Mouse (Mus musculus): ENCODE results near the gene Tspan15.

Gene Tspan15

DNA sequence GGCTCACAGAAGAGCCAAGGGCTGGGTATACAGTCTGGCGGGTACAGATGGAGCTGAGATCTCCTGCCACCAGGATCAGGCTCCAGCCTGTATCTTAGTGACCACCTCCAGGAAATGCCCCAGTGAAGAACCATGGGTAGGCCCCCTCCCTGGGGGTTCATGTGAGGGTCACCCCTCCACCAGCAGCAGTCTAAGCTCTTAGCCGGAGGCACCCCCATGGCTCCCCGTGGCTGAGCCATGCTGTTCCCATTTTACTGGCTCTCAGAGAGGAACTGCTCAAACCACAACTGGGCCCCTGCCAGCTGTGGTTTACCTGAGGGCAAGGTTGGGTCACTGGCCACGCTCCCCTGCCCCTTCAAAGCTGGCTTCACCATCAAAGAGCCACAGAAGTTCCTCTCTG is 41.1 kb downstream of the Tspan15 start:
- DNase-seq (ENCODE audit: low spot score): no peak

DNA sequence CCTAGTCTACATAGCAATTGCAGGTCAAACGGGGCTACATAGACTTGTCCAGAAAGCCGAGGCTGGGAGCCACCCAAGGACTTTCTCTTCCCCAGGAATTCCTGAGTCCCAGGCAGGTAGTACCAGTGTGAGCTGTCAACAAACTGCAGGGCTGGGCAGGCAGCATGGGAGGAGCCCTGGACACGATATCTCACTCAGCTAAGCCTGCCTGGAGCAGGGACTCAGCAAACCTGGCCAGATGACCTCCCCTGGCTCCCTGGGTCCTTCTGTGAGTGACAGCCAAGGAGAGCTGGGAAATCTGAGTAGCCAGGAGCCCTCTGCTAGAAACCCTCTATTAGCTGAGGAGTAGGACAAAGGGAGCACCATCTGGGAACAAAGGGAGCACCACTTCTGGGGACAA is 41.7 kb downstream of the Tspan15 start:
- DNase-seq (ENCODE audit: low spot score): no peak

DNA sequence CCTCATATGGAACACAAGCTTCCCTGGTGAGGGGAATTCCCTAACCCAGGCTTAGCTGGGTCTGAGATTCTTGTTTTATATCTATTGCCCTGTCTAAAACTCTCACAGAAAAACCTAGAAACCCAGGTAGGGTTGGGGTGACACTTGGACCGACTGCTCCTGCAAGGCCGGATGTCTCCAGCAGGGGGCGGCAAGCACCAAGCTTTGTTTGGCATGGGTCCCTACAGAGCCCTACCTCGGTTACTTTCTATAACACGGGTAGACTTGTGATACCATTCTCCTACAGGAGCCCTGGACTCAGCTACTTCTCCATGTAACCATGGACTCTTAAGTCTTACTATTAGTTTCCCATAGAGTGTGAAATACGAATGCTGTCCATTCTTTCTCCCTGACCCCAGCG is 44.2 kb downstream of the Tspan15 start:
- DNase-seq (ENCODE audit: low spot score): peak; percentile 81

DNA sequence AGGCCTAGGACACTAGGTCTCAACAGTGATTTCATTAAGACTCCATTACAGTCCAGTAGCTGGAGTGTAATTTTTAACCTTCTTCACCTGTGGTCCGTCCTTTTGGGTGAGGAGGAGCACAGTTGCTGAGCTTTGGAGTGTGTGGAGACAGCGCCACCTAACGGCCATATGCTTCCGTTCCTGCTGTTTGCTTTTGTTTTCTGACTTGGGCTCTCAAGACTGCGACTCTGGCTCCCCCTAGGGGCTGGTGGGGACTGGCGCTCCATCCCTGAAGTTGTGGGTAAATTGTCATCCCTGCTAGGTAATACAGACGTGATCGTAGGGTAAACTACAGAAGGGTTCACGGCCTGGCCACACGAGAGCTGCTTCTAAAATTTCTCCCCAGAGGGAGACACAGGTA is 48.0 kb downstream of the Tspan15 start:
- peak; percentile 91 for DNase-seq (ENCODE audit: low spot score)

DNA sequence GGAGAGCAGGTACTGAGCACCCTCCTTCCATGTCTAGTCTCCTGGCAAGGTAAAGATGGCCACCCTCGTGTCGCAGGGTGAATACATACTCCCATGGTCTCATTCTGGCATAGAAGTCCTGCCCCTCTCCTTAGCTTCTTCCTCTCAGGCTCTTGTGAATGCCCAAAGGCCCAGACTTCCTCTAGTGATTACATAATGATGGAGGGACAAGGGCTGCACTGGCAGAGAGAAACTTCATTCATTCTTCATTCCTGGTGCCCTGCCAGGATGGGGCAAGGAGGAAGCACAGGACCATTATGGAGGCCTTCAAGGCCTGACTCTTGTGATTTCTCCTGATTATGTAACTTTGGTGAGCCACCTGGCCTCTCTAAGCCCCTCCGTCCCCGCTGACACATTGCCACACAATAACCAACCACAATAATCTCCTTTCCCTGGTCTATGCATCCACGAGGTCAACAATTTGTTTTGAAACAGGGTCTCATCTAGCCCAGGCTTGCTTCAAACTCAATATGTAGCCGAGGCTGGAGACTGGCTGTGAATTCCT is 48.5 kb downstream of the Tspan15 start:
- DNase-seq (ENCODE audit: low spot score): no peak

DNA sequence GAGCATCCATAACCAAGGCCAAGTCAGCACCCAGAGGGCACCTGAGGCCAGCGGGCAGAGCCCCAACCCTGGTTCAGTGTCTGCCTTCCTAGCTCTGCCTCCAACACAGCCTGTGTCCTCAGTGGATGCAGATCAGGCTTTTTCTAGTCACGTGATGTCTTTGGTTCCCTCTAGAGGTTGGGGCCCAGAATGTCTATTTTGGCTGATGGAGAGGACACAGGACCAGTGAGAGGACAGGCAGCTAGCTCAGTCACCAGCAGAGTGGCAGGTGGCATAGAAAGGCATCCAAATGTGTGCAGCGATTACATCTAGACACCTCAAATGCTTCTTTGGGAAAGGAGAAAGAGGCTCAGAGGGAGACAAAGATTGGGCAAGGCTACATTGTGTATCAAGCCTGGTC is 49.4 kb downstream of the Tspan15 start:
- no peak for DNase-seq (ENCODE audit: low spot score)

DNA sequence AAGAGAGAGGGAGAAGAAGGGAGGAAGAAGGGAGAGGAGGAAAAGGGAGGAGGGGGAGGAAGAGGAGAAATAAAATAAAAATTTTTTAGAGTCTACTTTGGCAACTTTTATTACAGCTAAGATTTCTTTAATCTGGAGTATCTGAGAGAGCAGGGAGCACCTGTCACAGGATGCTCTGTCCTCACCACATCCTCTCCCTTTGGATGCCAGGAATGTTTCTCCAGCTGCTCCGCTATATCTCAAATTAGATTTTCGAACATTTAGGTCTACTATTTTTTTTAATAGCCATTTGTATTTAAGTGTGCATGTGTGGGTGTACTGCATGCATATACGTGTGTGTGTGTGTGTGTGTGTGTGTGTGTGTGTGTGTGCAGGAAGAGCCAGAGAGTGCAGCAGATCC is 51.1 kb downstream of the Tspan15 start:
- no peak for DNase-seq (ENCODE audit: low spot score)

DNA sequence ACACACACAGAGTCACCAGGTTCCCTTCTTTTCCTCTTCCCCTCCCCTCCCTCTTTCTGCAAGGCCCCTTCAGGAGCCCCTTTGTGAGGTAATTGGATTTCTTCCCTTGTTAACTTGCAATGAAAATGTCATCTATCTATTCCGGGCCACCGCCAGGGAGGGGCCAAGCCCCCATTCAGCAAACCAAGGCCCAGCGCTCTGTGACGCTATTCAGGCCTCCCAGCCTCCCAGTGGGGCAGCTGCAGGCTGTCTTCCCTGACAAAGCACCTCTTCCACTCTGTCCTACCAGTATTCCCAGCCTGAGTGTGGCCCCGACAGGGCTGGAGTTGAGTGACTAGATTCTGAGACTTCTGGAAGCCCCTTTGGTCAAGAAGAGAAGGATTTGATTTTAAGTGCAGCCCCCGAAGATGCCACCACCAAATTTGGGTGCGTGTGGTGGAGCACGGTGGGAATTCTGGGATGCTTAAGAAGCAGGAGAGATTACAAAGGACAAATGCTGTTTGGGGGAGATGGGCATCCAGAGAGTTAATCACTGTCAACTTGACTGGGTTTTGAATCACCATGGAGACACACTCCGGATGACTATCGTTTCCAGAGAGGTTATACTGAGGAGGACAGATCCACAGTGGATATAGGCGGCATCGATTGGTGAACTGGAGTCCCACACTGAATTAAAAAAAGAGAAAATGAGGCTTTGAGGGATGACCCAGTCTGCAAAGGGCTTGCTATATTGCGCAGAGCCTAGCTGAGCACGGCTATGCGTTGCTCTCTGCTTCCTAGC is 56.3 kb downstream of the Tspan15 start:
- no peak for DNase-seq (ENCODE audit: low spot score)

DNA sequence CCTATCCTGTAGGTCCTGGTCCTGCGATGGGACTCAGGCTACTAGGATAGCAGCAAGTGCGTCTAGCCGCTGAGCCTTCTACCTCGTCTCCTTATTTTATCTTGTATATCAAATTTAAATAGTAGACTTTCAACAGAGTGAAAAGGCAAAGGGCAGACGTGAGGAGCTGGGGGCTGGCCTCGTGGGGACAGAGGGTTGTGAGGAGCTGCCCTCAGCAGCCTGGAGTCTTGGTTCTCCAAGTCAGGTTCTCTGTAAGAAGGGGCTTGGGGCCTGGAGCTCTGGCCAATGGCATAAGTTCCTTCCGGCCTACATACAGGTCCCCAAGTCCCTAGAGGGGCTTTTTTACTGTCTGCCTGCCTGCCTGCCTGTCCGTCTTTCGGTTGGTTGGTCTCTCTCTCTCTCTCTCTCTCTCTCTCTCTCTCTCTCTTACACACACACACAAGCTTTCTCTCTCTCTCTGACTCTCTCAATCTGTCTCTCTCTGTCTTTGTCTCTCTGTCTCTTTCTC is 57.1 kb downstream of the Tspan15 start:
- DNase-seq (ENCODE audit: low spot score): no peak

DNA sequence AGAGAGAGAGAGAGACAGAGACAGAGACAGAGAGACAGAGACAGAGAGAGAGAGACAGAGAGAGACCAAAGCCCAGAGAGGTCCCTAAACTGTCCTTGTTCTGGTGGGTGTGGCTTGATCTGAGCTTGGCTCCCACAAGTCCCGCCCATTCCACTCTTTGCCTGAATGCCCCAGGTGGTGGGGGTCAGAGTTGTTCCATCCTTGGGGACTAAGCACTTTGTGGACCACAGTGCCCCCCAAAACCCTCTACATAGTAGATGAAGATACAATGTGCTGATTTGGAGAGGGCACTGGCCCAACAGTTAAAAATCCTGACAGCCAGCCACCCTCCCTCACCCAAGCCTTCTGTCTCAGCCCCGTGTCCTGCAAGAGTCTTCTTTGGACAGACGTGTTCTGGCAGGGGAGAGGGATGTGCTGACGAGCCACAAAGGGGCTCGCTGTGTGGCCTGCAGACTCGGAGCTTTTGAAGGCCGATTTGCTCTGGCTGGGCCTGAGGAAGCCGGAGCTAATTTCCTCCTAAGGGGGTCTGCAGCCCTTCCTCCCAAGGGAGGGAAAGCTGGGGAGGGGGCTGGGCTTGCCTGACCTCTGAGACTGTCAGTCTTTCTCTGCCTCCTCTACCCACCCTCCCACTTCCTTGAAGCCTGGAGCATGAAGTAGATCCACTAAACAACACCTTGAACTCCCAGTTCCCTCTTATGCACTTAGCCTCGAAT is 58.1 kb downstream of the Tspan15 start:
- no peak for DNase-seq (ENCODE audit: low spot score)

DNA sequence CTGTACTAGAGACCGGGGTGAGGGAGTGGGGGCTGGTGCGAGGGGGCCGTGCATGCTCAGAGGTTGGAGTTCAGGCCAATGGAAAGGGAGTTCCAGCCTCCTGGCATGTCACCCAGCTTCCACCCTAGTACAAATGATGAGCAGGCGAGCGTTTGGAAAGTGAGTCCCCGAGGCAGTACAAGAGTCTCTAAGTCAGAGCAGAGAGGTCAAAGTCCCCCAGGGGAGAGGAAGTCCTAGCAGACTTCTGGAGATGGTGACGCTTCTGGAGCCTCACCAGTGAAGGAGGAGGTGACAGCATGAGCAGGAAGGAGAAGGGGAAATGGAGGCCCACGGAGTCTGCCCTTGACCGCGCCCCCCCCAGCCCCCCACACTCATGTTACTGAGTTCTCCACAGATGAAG is 68.6 kb downstream of the Tspan15 start:
- DNase-seq (ENCODE audit: low spot score): no peak

DNA sequence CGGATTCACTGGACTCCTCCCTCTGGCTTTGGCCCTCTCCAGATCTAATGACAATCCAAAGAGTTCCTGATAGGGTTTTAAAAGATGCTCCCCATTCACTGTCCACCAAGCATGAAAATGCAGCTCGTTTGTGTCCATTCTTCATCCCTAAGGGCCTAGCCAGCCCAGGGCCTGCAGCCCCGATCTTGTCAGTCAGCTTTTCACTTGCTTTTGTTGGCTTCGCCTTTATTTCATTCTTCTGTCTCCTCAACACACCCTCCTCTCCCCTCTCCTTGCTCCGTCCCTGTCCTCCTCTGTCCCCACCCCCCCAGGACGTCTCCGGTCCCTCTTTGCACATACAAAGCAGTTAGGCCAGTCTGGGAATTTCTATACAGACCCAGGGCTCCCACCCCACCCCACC is 81.1 kb downstream of the Tspan15 start:
- DNase-seq (ENCODE audit: low spot score): no peak

DNA sequence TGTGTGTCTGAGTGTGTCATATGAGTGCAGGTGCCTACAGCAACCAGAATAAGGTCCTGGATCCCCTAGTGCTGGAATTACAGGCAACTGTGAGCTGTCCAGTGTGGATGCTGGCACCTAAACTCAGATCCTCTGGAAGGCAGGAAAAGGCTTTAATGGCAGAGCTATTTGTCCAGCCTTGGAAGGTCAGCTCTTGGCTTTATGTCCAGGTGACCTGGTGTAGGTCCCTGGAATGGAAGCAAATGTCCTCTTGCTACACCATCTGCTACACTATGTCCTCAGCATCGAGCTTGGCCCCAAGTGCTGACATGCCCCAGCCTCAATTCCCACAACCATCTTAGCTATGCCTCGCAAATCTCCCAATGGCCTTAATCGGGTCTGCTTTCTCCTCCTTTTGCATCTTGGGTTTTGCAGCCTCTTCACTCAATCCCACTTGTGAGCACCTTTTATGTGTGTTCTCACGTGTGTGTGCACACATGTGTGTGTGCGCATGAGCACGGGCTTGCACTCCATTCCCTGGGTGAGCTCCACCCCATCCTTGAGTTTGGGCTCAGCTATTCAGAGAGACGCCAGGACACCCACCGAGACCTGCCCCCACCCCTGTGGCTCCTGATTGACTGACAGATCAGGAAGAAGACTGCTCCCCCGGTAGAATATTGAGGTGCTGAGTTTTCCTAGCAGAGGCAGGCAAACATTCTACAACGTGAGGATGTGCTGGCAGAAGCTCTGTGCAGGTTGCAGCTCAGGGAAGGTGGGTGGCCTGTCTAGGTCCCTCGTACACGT is 83.4 kb downstream of the Tspan15 start:
- no peak for DNase-seq (ENCODE audit: low spot score)

DNA sequence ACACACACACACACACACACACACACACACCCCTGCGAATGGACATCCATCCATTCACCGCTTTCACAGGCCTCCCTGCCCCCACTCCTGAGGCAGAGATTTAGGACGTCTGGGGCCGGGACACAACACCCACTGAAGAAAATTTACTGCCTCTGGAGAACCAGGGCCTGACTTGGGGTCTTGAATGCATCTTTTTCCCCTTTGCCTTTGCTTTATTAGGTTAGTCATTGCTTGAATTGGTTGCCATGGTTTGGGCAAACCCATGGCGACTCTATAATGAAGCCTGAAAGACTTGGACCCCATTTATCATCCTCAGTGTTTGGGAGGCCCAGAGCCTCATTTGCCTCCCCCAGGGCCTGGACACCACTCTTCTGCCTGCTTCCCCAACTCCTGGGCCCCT is 85.1 kb downstream of the Tspan15 start:
- no peak for DNase-seq (ENCODE audit: low spot score)

DNA sequence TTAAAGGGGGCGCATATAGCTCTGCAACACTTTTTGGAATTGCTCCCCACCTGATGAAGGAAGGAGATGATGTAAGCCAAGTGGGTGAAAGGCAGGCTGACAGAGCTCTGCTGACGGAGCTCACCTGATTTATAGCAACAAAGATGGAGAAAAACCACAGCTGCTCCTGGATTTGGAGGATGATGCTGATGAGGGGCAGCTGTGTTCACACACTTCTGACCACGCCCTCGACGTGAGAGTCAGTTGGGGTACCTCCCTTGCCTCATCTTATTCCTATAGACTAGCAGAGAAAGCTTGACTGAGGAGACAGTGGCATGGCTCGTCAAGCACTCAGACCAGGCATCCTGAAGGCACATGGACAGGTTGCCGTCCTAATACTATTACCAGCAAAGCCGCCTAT is 87.2 kb downstream of the Tspan15 start, which contains the start of gene Fam241b:
Gene Fam241b, minus strand, starts transcription at position 101 of the 400 bp plus-strand sequence.
- DNase-seq (ENCODE audit: low spot score): no peak

DNA sequence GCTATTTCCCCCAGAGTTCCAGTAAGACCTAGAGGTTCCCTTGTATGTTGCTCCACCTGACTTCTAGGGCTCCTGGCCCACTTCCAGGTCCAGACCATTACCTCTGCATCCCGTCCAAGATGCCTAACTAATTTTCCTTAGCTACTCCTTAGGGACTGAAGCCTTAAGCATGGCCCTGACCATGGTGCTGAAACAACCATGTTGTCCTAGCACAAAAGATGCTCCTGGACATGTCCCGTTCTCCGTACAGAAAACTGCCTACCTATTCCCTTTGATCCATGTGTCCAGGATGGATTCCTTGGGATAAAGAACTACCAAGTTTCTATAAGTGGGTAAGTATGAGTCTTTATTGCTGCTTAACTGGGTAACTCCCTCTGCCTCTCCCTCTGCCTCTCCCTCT is 93.0 kb downstream of the Tspan15 start:
- peak; percentile 20 for DNase-seq (ENCODE audit: low spot score)

DNA sequence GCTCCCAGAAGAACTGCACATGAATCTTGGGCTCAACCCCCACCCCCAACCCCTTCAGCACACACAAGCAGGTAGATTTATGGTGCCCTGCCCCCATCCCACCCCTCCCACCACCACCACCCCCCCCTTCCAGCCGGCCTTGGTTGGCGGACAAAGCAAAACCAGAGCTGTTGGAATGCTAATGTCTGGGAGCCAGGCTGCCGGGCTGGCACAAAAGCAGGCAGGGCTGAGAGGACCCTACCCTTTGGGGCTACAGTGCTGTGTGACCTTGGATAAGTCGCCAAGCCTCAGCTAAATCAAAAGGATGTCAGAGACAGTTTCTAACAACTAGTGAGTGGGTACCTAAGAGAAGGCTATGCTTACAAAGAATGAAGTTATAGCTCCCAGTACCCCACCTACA is 93.9 kb downstream of the Tspan15 start:
- DNase-seq (ENCODE audit: low spot score): no peak

DNA sequence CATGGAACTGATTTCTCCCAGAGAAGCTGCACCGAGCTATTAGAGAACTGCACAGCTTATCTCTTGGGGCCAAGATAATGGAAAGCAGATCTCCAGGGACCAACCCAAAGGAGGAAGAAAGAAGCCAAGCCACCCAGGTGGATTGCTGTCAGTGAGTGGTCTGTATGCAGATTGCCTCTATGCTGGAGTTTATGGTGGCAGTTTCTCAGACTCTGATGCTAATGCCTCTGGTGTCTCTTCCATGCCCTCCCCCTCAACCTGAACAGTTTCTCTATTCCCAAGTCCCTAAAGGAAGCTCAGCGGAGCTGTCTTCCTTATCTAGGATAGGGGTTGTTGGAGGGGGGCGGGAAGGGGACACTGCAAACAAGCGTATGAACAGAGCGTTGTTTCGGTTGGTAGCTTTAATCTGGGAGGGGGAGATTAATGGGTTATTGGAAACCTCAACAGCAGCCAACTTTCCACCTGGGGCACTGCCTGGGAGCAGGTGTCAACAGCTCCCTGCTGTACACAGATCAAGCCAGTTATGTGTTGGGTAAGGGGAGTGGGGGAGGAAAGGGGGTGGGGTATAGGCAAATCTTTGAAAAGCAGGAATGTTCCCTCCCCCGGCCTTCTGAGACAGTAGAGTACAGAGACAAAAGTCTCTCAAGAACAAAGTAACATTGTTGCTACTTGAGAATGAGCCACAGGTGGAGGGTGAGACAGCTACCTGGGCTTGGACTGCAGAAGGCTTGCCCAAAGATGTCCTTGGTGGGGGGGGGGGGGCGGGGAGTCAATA is 95.2 kb downstream of the Tspan15 start:
- DNase-seq (ENCODE audit: low spot score): no peak
